Mouse (Mus musculus): ENCODE data around the gene Lrr1. TPM values are rescaled to one million over a fixed set of nuclear protein-coding genes. Genes with fewer than 3 reads are reported as not detected.

Gene Lrr1
- polyA plus RNA-seq, 1 experiment from 2014 or later, result 23.1 TPM

DNA sequence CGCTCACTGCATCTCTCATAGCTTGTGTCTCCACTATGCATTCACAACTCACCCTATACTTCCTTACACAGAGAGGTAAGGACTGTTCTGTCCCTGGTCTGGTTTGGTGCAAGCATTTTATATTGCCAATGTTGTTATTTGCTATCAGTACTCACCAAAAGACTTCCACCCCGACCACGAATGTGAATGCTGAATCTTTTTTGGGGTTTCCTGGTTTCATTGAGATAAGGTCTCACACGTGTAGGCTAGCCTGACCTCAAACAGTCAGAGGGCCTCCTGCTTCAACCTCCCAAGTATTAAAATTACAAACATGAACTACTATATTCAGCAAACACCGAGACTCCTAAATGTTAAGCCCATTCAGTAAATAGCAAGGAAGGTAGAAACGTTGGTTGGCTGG lies 37.3 kb upstream of the Lrr1 start:
- Histone ChIP-seq H3K27ac (ENCODE audit: low read length) (no peak overlapping the region), H3K9me3 (ENCODE audit: control insufficient read depth, low read depth, low read length) (no peaks in the 10 kb centered on the region), H3K36me3 (ENCODE audit: control insufficient read depth, insufficient read depth, low read length) (no peaks in the 10 kb centered on the region), H3K4me1 (ENCODE audit: control insufficient read depth, insufficient read depth, low read length) (no peaks in the 10 kb centered on the region), H3K27me3 (ENCODE audit: control insufficient read depth, insufficient read depth, low read length) (no peaks in the 10 kb centered on the region), H3K9ac (replicated peaks; ENCODE audit: low read depth, low read length) (no peak overlapping the region), H3K4me2 (replicated peaks; ENCODE audit: low read depth, low read length) (no peak overlapping the region), H3K4me3 (ENCODE audit: low read depth, low read length) (no peak overlapping the region)
- ATAC-seq (ENCODE audit: insufficient number of reproducible peaks, insufficient read depth, low FRiP score, low read depth), result no peak
- 77% methylated on average over 6 of the region's 6 CpGs for WGBS

DNA sequence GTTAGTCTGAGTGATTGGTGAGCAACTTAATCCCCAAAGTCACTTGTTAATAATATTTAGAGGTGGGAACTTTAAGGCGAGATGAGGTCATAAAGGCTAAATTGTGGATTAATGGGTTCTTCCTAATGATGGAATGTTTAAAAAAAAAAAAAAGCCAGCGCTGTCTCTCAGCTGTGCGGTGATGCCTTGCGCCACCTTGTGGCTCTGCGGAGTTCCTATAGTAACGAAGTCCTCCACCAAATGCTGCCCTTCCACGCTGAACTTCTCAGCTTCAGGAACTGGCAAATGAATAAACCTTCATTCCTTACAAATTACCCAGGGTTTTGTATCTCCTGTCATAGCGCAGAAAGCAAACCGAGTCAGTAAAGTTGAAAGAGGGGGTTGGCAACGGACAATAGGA lies 36.6 kb upstream of the Lrr1 start:
- Histone ChIP-seq H3K27ac (ENCODE audit: low read length) (no peak overlapping the region), H3K36me3 (ENCODE audit: control insufficient read depth, insufficient read depth, low read length) (no peaks in the 10 kb centered on the region), H3K4me2 (replicated peaks; ENCODE audit: low read depth, low read length) (no peak overlapping the region), H3K9me3 (ENCODE audit: control insufficient read depth, low read depth, low read length) (no peaks in the 10 kb centered on the region), H3K4me3 (ENCODE audit: low read depth, low read length) (no peak overlapping the region), H3K4me1 (ENCODE audit: control insufficient read depth, insufficient read depth, low read length) (no peaks in the 10 kb centered on the region), H3K9ac (replicated peaks; ENCODE audit: low read depth, low read length) (no peak overlapping the region), H3K27me3 (ENCODE audit: control insufficient read depth, insufficient read depth, low read length) (no peaks in the 10 kb centered on the region)
- ATAC-seq (ENCODE audit: insufficient number of reproducible peaks, insufficient read depth, low FRiP score, low read depth), result no peak
- 7% methylated on average over 10 of the region's 10 CpGs for WGBS

DNA sequence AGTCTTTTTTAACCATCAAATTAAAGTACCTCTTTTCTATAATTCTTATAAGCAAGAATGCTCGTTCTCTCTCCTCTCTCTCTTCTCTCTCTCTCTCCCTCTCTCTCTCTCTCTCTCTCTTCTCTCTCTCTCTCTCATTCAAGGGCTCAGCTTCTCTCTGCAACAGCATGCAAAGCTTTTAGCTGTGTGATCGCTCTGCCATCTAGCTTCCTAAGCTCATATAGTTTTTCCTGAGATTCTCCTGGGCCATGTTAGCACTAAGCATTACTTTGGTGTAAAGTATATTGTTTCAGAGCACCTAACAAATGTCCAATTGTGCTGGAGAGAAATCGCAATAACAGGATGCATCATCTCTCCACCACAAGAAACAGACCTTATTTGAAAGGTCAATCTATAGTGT lies 29.4 kb upstream of the Lrr1 start:
- Histone ChIP-seq H3K9me3 (ENCODE audit: control insufficient read depth, low read depth, low read length) (no peaks in the 10 kb centered on the region), H3K9ac (replicated peaks; ENCODE audit: low read depth, low read length) (no peak overlapping the region), H3K27ac (ENCODE audit: low read length) (no peak overlapping the region), H3K27me3 (ENCODE audit: control insufficient read depth, insufficient read depth, low read length) (no peaks in the 10 kb centered on the region), H3K36me3 (ENCODE audit: control insufficient read depth, insufficient read depth, low read length) (no peaks in the 10 kb centered on the region), H3K4me3 (ENCODE audit: low read depth, low read length) (no peak overlapping the region), H3K4me2 (replicated peaks; ENCODE audit: low read depth, low read length) (no peak overlapping the region), H3K4me1 (ENCODE audit: control insufficient read depth, insufficient read depth, low read length) (no peaks in the 10 kb centered on the region)
- WGBS, result 88% methylated on average over 3 of the region's 3 CpGs
- no peak for ATAC-seq (ENCODE audit: insufficient number of reproducible peaks, insufficient read depth, low FRiP score, low read depth)

DNA sequence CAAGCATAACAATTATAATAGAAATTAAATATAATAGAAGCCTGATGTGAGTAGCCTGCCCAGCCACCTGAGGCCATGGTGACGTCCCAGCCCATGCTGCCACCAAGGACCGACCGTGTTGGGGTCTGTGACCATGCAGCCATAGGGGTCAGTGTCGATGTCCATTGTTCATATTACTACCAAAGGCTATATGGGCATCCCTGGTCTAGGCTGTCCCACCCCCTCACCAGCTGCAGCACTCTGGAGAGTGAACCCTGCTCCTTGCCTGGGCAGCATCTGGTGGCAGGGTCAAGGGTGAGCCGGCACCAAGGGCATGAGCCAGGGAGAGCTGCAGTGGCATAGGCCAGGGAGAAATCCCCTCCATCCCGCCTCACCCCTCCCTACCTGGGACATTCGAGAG lies 28.8 kb upstream of the Lrr1 start:
- Histone ChIP-seq H3K4me2 (replicated peaks; ENCODE audit: low read depth, low read length) (no peak overlapping the region), H3K9ac (replicated peaks; ENCODE audit: low read depth, low read length) (no peak overlapping the region), H3K4me3 (ENCODE audit: low read depth, low read length) (no peak overlapping the region), H3K27me3 (ENCODE audit: control insufficient read depth, insufficient read depth, low read length) (no peaks in the 10 kb centered on the region), H3K27ac (ENCODE audit: low read length) (no peak overlapping the region), H3K9me3 (ENCODE audit: control insufficient read depth, low read depth, low read length) (no peaks in the 10 kb centered on the region), H3K36me3 (ENCODE audit: control insufficient read depth, insufficient read depth, low read length) (no peaks in the 10 kb centered on the region), H3K4me1 (ENCODE audit: control insufficient read depth, insufficient read depth, low read length) (no peaks in the 10 kb centered on the region)
- 90% methylated on average over 7 of the region's 7 CpGs for WGBS
- peak; percentile 53; the same call in 1 of the 2 replicates for ATAC-seq (ENCODE audit: insufficient number of reproducible peaks, insufficient read depth, low FRiP score, low read depth)

DNA sequence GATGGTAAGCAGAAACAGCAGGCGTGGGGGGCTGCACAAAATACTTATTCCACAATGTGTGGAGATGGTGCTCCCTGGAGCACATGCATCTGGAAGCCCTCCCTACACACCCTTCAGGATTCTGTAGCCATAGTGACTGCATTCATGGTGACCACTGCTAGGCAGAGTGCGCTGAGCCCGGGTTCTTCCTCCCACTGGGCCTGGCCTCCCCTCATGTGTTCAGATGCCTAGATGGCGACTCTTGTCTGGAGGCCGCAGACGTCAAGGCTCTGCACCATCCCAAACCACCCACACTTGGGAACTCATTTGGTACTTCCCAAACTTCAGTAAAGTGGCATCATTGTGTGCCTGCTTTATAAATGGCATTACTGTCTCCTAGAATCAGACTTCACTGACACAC lies 25.2 kb upstream of the Lrr1 start:
- no peaks in the 10 kb centered on the region for H3K27me3 ChIP-seq (ENCODE audit: control insufficient read depth, insufficient read depth, low read length)
- no peak for ATAC-seq (ENCODE audit: insufficient number of reproducible peaks, insufficient read depth, low FRiP score, low read depth)
- WGBS, result 69% methylated on average over 6 of the region's 6 CpGs
- H3K36me3 ChIP-seq (ENCODE audit: control insufficient read depth, insufficient read depth, low read length), result no peaks in the 10 kb centered on the region
- no peaks in the 10 kb centered on the region for H3K4me1 ChIP-seq (ENCODE audit: control insufficient read depth, insufficient read depth, low read length)
- H3K9me3 ChIP-seq (ENCODE audit: control insufficient read depth, low read depth, low read length), result no peaks in the 10 kb centered on the region
- H3K9ac ChIP-seq (replicated peaks; ENCODE audit: low read depth, low read length), result no peak overlapping the region
- no peak overlapping the region for H3K27ac ChIP-seq (ENCODE audit: low read length)
- H3K4me2 ChIP-seq (replicated peaks; ENCODE audit: low read depth, low read length), result no peak overlapping the region
- no peak overlapping the region for H3K4me3 ChIP-seq (ENCODE audit: low read depth, low read length)

DNA sequence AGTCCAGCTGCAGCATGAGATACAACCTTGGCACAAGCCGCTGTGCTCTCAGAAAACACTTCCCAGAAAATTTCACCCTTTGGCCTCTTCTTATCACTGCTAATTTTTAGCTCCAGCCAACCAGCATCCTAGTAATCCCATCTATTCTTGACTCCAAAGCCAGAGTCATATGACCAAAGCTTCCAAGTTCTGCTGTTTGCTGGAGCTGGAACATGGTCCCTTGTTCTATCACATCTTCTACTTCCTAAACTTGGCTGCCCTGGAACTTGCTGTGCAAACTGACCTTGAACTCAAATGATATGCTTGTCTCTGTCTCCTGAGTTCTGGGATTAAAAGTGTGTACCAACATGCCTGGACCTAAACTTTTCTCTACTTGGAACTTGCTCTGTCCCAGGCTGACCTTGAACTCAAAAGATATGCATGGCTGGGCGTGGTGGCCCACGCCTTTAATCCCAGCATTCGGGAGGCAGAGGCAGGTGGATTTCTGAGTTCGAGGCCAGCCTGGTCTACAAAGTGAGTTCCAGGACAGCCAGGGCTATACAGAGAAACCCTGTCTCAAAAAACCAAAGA lies 21.4 kb upstream of the Lrr1 start:
- no peak overlapping the region for H3K4me3 ChIP-seq (ENCODE audit: low read depth, low read length)
- no peaks in the 10 kb centered on the region for H3K36me3 ChIP-seq (ENCODE audit: control insufficient read depth, insufficient read depth, low read length)
- no peak overlapping the region for H3K9ac ChIP-seq (replicated peaks; ENCODE audit: low read depth, low read length)
- H3K27me3 ChIP-seq (ENCODE audit: control insufficient read depth, insufficient read depth, low read length), result no peaks in the 10 kb centered on the region
- no peak overlapping the region for H3K4me2 ChIP-seq (replicated peaks; ENCODE audit: low read depth, low read length)
- no peaks in the 10 kb centered on the region for H3K9me3 ChIP-seq (ENCODE audit: control insufficient read depth, low read depth, low read length)
- WGBS, result 91% methylated on average over 5 of the region's 5 CpGs
- H3K4me1 ChIP-seq (ENCODE audit: control insufficient read depth, insufficient read depth, low read length), result no peaks in the 10 kb centered on the region
- ATAC-seq (ENCODE audit: insufficient number of reproducible peaks, insufficient read depth, low FRiP score, low read depth), result no peak
- no peak overlapping the region for H3K27ac ChIP-seq (ENCODE audit: low read length)

DNA sequence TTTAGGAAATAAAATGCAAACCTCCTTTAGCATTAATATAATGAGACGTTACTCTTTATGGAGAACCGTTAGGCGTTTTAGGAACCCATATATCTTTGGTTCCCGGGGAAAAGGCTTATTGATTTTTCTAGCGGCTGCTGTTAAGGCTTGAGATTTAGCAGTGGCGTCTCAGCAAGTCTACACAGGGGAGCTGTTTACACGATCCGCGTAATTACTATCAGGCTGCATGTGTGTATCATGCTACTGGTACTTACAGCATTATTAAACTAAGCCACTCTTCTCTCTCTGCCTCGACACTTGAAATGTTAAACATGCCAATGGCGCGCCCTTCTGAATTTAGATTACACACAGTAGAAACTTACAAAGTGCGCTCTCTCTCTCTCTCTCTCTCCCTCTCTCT lies 18.6 kb upstream of the Lrr1 start:
- Histone ChIP-seq H3K4me2 (replicated peaks; ENCODE audit: low read depth, low read length) (no peak overlapping the region), H3K4me1 (ENCODE audit: control insufficient read depth, insufficient read depth, low read length) (no peaks in the 10 kb centered on the region), H3K36me3 (ENCODE audit: control insufficient read depth, insufficient read depth, low read length) (no peaks in the 10 kb centered on the region), H3K9me3 (ENCODE audit: control insufficient read depth, low read depth, low read length) (no peaks in the 10 kb centered on the region), H3K27me3 (ENCODE audit: control insufficient read depth, insufficient read depth, low read length) (no peaks in the 10 kb centered on the region), H3K27ac (ENCODE audit: low read length) (no peak overlapping the region), H3K4me3 (ENCODE audit: low read depth, low read length) (no peak overlapping the region), H3K9ac (replicated peaks; ENCODE audit: low read depth, low read length) (no peak overlapping the region)
- 63% methylated on average over 13 of the region's 13 CpGs for WGBS
- ATAC-seq (ENCODE audit: insufficient number of reproducible peaks, insufficient read depth, low FRiP score, low read depth), result no peak

DNA sequence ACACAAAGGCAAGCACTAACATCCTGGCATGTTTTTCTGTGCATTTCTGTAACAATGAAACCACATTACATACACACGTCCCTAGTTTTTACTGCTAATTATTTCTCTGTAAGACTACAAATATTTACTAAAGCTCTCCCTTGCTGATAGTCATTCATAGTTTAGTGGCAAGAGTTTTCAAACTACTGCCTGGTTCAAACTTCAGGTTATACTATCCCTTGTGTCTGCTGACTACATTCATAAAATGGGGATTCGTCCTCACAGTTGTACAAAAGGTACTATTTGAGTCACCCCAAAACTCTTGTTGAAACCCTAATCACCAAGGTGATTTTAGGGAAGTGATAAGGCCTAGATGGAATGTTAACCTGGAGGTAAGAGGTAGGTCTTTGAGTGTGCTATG lies 12.7 kb upstream of the Lrr1 start:
- Histone ChIP-seq H3K4me1 (ENCODE audit: control insufficient read depth, insufficient read depth, low read length) (0 out of 2 replicates have a peak, but pooled peaks cover 4% of the 10 kb centered on the region), H3K27me3 (ENCODE audit: control insufficient read depth, insufficient read depth, low read length) (no peaks in the 10 kb centered on the region), H3K27ac (ENCODE audit: low read length) (no peak overlapping the region), H3K4me3 (ENCODE audit: low read depth, low read length) (no peak overlapping the region), H3K4me2 (replicated peaks; ENCODE audit: low read depth, low read length) (no peak overlapping the region), H3K36me3 (ENCODE audit: control insufficient read depth, insufficient read depth, low read length) (peaks cover 18% of the 10 kb centered on the region), H3K9ac (replicated peaks; ENCODE audit: low read depth, low read length) (no peak overlapping the region), H3K9me3 (ENCODE audit: control insufficient read depth, low read depth, low read length) (no peaks in the 10 kb centered on the region)
- no peak for ATAC-seq (ENCODE audit: insufficient number of reproducible peaks, insufficient read depth, low FRiP score, low read depth)
- WGBS, result 78% methylated on average over 2 of the region's 2 CpGs

DNA sequence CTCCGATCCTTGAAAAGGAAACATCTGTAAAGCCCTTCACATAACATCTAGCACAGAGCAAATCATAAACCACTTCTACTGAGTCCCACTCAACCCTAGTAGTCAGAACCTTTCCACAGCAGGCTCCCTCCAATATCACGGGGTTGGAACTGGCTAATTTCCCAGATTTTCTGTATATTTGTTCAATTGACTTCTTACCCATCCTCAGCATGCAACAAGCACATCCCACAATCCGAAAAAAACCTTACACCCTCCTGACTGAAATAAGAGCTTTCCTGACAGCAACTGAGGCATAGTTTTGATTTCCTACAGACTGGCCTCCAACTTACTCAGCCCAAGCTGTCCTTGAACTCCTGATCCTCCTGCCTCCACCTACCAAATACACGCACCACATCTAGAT lies 12.2 kb upstream of the Lrr1 start:
- 82% methylated on average over 4 of the region's 4 CpGs for whole genome bisulfite sequencing
- Histone ChIP-seq H3K4me1 (ENCODE audit: control insufficient read depth, insufficient read depth, low read length) (0 out of 2 replicates have a peak, but pooled peaks cover 4% of the 10 kb centered on the region), H3K9ac (replicated peaks; ENCODE audit: low read depth, low read length) (no peak overlapping the region), H3K27me3 (ENCODE audit: control insufficient read depth, insufficient read depth, low read length) (no peaks in the 10 kb centered on the region), H3K27ac (ENCODE audit: low read length) (no peak overlapping the region), H3K4me2 (replicated peaks; ENCODE audit: low read depth, low read length) (no peak overlapping the region), H3K4me3 (ENCODE audit: low read depth, low read length) (no peak overlapping the region), H3K9me3 (ENCODE audit: control insufficient read depth, low read depth, low read length) (no peaks in the 10 kb centered on the region), H3K36me3 (ENCODE audit: control insufficient read depth, insufficient read depth, low read length) (peaks cover 18% of the 10 kb centered on the region)
- no peak for ATAC-seq (ENCODE audit: insufficient number of reproducible peaks, insufficient read depth, low FRiP score, low read depth)

Data from stomach, embryonic 14.5 days (tissue).